In genomic region chr9:47438976-47439375, GRCm38 (mm10) we compare ENCODE assay signal across 16 mouse cellular contexts.
"Had no signal": no experiment of that assay in that cellular context is flagged by ENCODE, and none has a peak within 500 bp of the region (broad histone marks: within the 10 kb centered on the region; RNA-seq: fewer than 3 reads in every experiment).

No protein-coding gene starts in this region.

- H3K27ac ChIP-seq: layer of hippocampus, adult 2 months; left cerebral cortex, adult 2 months; liver, embryonic 13.5 days; macrophage; stomach, embryonic 15.5 days had no signal

- H3K9me3 ChIP-seq: liver, embryonic 13.5 days; stomach, embryonic 15.5 days had no signal

- H3K27me3 ChIP-seq: liver, embryonic 13.5 days; stomach, embryonic 15.5 days had no signal

- H3K36me3 ChIP-seq: liver, embryonic 13.5 days; stomach, embryonic 15.5 days had no signal

- H3K4me1 ChIP-seq: liver, embryonic 13.5 days; stomach, embryonic 15.5 days had no signal

- DNase-seq: kidney, adult 18-20 months; kidney, adult 9 months; kidney, postnatal 14 days; layer of hippocampus, adult 9-11 months; layer of hippocampus, postnatal 36 days; liver, embryonic 13.5 days; lung, adult 2 months; right cerebral cortex, adult 18-20 months; right cerebral cortex, postnatal 14 days; right cerebral cortex, postnatal 4 days; thymus, postnatal 25 days had no signal

- H3K9ac ChIP-seq: liver, embryonic 13.5 days; stomach, embryonic 15.5 days had no signal

- H3K4me3 ChIP-seq: liver, embryonic 13.5 days; myocyte; stomach, embryonic 15.5 days had no signal
